ENCODE assay signal across 8 mouse cellular contexts in the genomic region with DNA sequence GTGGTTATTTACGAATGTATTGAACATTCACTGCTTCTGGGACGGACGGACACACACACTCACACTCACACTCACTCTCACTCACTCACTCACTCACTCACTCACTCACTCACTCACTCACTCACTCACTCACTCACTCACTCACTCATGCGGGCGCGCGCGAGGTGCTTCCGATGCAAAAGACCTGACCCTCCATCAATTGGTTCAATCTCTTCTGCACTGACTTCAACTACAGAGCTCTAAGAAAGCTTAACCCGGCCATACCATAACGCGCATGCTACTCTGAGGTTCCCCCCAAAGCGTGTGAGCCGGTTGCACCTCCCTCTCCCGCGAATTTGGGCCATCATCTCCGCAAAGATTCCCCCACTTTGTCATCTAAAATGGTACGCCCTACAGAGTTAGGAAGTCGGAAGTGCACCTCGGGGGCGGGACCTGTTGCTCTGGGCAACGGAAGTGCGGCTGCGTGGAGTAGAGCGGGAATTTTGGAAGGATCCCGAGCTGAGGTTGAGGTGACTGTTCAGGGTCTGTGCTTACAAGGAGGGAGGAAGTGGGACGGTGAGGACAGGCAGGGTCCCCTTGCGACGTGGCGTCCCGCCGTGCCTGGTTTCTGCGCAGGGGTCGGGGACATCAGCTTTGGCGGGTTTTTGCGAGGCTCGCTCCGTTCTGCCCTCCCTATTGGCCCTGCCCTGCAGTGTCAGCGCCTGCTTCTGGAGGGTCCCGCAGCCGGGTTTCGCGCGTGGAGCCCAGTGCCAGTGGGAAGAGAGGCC. TPM values are rescaled to one million over a fixed set of nuclear protein-coding genes. Genes with fewer than 3 reads are reported as not detected.
DNase-seq lines count a peak whose midpoint lies in the region; ATAC-seq lines count a peak whose summit lies in the region.

A gene (plus strand): TSS at position 47 of the 767 bp plus-strand sequence.

- intact Hi-C loops in left cerebral cortex, postnatal 14 days (cut with DNase I) = loop anchor here (5.0 kb wide), 1 partner anchor 75 kb away; a partner anchor contains a TSS

- ATAC-seq in intestine, embryonic 14.5 days (replicated peaks; ENCODE audit: low FRiP score, low TSS enrichment, low read depth) = peak; percentile 94

- peaks cover 5% of the 10 kb centered on the region; the same call in 1 of the 2 replicates for H3K4me1 ChIP-seq in intestine, embryonic 14.5 days (replicated peaks; ENCODE audit: control insufficient read depth, insufficient read depth, low read length)

- peak within 1 kb of the TSS; percentile 68 for H3K4me3 ChIP-seq in intestine, embryonic 14.5 days (ENCODE audit: low read depth, low read length)

- H3K27me3 ChIP-seq in intestine, embryonic 14.5 days (replicated peaks; ENCODE audit: control insufficient read depth, insufficient read depth, low read length) = no peaks in the 10 kb centered on the region

- H3K9ac ChIP-seq in intestine, embryonic 14.5 days (ENCODE audit: low read length) = peak within 1 kb of the TSS; percentile 63

- peak; percentile 96 to 97 for DNase-seq in adrenal gland, adult 18-20 months (ENCODE audit: low spot score in 2 of 2)
- DNase-seq in embryo, embryonic 11 days = peak; percentile 95
- DNase-seq in gastrocnemius, postnatal 25 days = peak; percentile 86
- peak; percentile 99 for DNase-seq in intestine, embryonic 14.5 days (ENCODE audit: low spot score)
- peak; percentile 96 to 97 for DNase-seq in left cerebral cortex, postnatal 14 days (ENCODE audit: low spot score in 2 of 2)
- peak; percentile 97 for DNase-seq in mesoderm, embryonic 11.5 days (ENCODE audit: low read depth, low spot score)
- DNase-seq in right cerebral cortex, postnatal 36 days (ENCODE audit: low spot score in 2 of 2) = peak; percentile 89
- DNase-seq in yolk sac, embryonic 10.5 days (ENCODE audit: low spot score) = peak; percentile 95

- H3K4me2 ChIP-seq in intestine, embryonic 14.5 days (ENCODE audit: low read length) = peak within 1 kb of the TSS; percentile 85

- no peaks in the 10 kb centered on the region for H3K36me3 ChIP-seq in intestine, embryonic 14.5 days (ENCODE audit: control insufficient read depth, insufficient read depth, low read length)

- H3K27ac ChIP-seq in intestine, embryonic 14.5 days (ENCODE audit: low read depth) = peak within 1 kb of the TSS; percentile 85; the same call in 1 of the 2 replicates

- WGBS in intestine, embryonic 14.5 days = under 1% methylated on average over 44 of the region's 44 CpGs

- H3K9me3 ChIP-seq in intestine, embryonic 14.5 days (ENCODE audit: control insufficient read depth, low read length) = no peaks in the 10 kb centered on the region

RNA-seq across cellular contexts. Expression of the gene that starts here (rescaled TPM):
- under 1 TPM; 0.27 to 0.29 TPM for total RNA-seq in adrenal gland, adult 18-20 months (2021)
- under 1 TPM; 0.10 to 0.32 TPM for total RNA-seq in gastrocnemius, postnatal 25 days (2021)
- 11.7 and 13.0 TPM in 2 replicates for polyA plus RNA-seq in intestine, embryonic 14.5 days (2014; fragmentation: Nextera tagmentation; extraction: Ambion mirVana)
- total RNA-seq in left cerebral cortex, postnatal 14 days (2021) = under 1 TPM; 0.51 to 0.91 TPM

Comparison
In these comparisons a context has a peak if more than half of its experiments do, and no peak if none do; other contexts are left out.
1. Peak in every context shown above with its lines: DNase-seq, ATAC-seq, H3K4me3 ChIP-seq and H3K27ac ChIP-seq.
2. Peak in DNase-seq in adrenal gland, adult 18-20 months; RNA of the gene not detected or under 1 TPM.
3. Peak in DNase-seq in gastrocnemius, postnatal 25 days; RNA of the gene not detected or under 1 TPM.
4. Peak in DNase-seq in left cerebral cortex, postnatal 14 days; RNA of the gene not detected or under 1 TPM.